Mouse (Mus musculus): ENCODE results near the gene Arl1. TPM values are rescaled to one million over a fixed set of nuclear protein-coding genes. Genes with fewer than 3 reads are reported as not detected.
A peak's percentile ranks its signal among the peaks of the same experiment; 100 is the strongest.
"Not testable (repeated sequence)": the region's sequence is repeated elsewhere in the genome, so short reads cannot be mapped to it uniquely, and the experiment has no call there.

Arl1 gene
- 10 to 100 TPM; 83.2 to 86.4 TPM for total RNA-seq (2021)

GRCm38 (mm10) chr10:88730571-88731495 is at the start of gene Arl1:
TSS of gene Arl1 (plus strand) at chr10:88730858.
- DNase-seq (ENCODE audit: low spot score) = peak; percentile 86
- intact Hi-C loops (cut with DNase I) = loop anchor here (5.0 kb wide), 1 partner anchor 96 kb away; the partner anchor contains the start of gene Utp20

- intact Hi-C loops (cut with DNase I) = no loop called here
- no peak for DNase-seq (ENCODE audit: low spot score)
These were observed 47.6 kb upstream of the Arl1 start for GRCm38 (mm10) chr10:88682904-88683563.

GRCm38 (mm10) chr10:88684925-88685324 is 45.7 kb upstream of the Arl1 start, which contains the start of gene Spic:
TSS of gene Spic (minus strand) at chr10:88685015.
- intact Hi-C loops (cut with DNase I) = no loop called here
- no peak for DNase-seq (ENCODE audit: low spot score)

- DNase-seq (ENCODE audit: low spot score) = no peak
- intact Hi-C loops (cut with DNase I) = no loop called here
These were observed 29.7 kb upstream of the Arl1 start for GRCm38 (mm10) chr10:88700938-88701337.

GRCm38 (mm10) chr10:88708671-88709523 is 21.8 kb upstream of the Arl1 start:
- intact Hi-C loops (cut with DNase I) = no loop called here

GRCm38 (mm10) chr10:88712359-88712758 is 18.3 kb upstream of the Arl1 start:
- intact Hi-C loops (cut with DNase I) = no loop called here
- DNase-seq (ENCODE audit: low spot score) = no peak

More at GRCm38 (mm10) chr10:88708671-88709523, 21.8 kb upstream of the Arl1 start:
- DNase-seq (ENCODE audit: low spot score) = no peak

- intact Hi-C loops (cut with DNase I) = no loop called here
- no peak for DNase-seq (ENCODE audit: low spot score)
These were observed 15.9 kb upstream of the Arl1 start for GRCm38 (mm10) chr10:88714744-88715143.

GRCm38 (mm10) chr10:88715621-88716020 is 15.0 kb upstream of the Arl1 start:
- intact Hi-C loops (cut with DNase I) = no loop called here

GRCm38 (mm10) chr10:88716986-88717755 is 13.5 kb upstream of the Arl1 start:
- intact Hi-C loops (cut with DNase I) = no loop called here
- no peak for DNase-seq (ENCODE audit: low spot score)

More at GRCm38 (mm10) chr10:88715621-88716020, 15.0 kb upstream of the Arl1 start:
- no peak for DNase-seq (ENCODE audit: low spot score)

- intact Hi-C loops (cut with DNase I) = no loop called here
- no peak for DNase-seq (ENCODE audit: low spot score)
These were observed 13.0 kb upstream of the Arl1 start for GRCm38 (mm10) chr10:88717756-88718025.

- no peak for DNase-seq (ENCODE audit: low spot score)
- intact Hi-C loops (cut with DNase I) = no loop called here
These were observed 11.0 kb upstream of the Arl1 start for GRCm38 (mm10) chr10:88719618-88720017.

- no peak for DNase-seq (ENCODE audit: low spot score)
These were observed 5.3 kb upstream of the Arl1 start for GRCm38 (mm10) chr10:88725343-88725742.

GRCm38 (mm10) chr10:88727128-88727527 is 3.5 kb upstream of the Arl1 start:
- intact Hi-C loops (cut with DNase I) = loop anchor here (5.0 kb wide), 3 partner anchors 215 to 350 kb away; partner anchors contain the start of genes Dram1 and Gnptab

More at GRCm38 (mm10) chr10:88725343-88725742, 5.3 kb upstream of the Arl1 start:
- intact Hi-C loops (cut with DNase I) = loop anchor here (5.0 kb wide), 3 partner anchors 213 to 348 kb away; partner anchors contain the start of genes Dram1 and Gnptab

GRCm38 (mm10) chr10:88728166-88728565 is 2.5 kb upstream of the Arl1 start:
- no peak for DNase-seq (ENCODE audit: low spot score)
- intact Hi-C loops (cut with DNase I) = loop anchor here (5.0 kb wide), 3 partner anchors 216 to 351 kb away; partner anchors contain the start of genes Dram1 and Gnptab

More at GRCm38 (mm10) chr10:88727128-88727527, 3.5 kb upstream of the Arl1 start:
- DNase-seq (ENCODE audit: low spot score) = no peak

GRCm38 (mm10) chr10:88731496-88732308 is 1.0 kb downstream of the Arl1 start:
- DNase-seq (ENCODE audit: low spot score) = no peak
- intact Hi-C loops (cut with DNase I) = loop anchor here (5.0 kb wide), 1 partner anchor 96 kb away; the partner anchor contains the start of gene Utp20

GRCm38 (mm10) chr10:88732309-88732622 is 1.6 kb downstream of the Arl1 start:
- no peak for DNase-seq (ENCODE audit: low spot score)
- intact Hi-C loops (cut with DNase I) = loop anchor here (5.0 kb wide), 1 partner anchor 95 kb away; the partner anchor contains the start of gene Utp20

- intact Hi-C loops (cut with DNase I); DNase-seq (ENCODE audit: low spot score): not testable (repeated sequence)
These were observed 8.4 kb downstream of the Arl1 start for GRCm38 (mm10) chr10:88739074-88739473.

GRCm38 (mm10) chr10:88739818-88740217 is 9.2 kb downstream of the Arl1 start:
- no peak for DNase-seq (ENCODE audit: low spot score)
- intact Hi-C loops (cut with DNase I) = no loop called here
